Mouse (Mus musculus): ENCODE results near the gene 6030468B19Rik. TPM values are rescaled to one million over a fixed set of nuclear protein-coding genes. Genes with fewer than 3 reads are reported as not detected.
"Not testable (repeated sequence)": the region's sequence is repeated elsewhere in the genome, so short reads cannot be mapped to it uniquely, and the experiment has no call there.

The 6030468B19Rik gene
- polyA plus RNA-seq, 1 experiment from 2014 or later, result not detected

GRCm38 (mm10) chr11:117809407-117810311, 12.2 kb downstream of the 6030468B19Rik start, which contains the start of the genes Gm20708 and Syngr2:
Gene Gm20708 (plus strand): TSS chr11:117809668.
Gene Syngr2 (plus strand): TSS chr11:117809668.
- peak; percentile 59 for ATAC-seq
- H3K27ac ChIP-seq (ENCODE audit: low read length), result no peak within 1 kb of the TSS
- peaks cover 18% of the 10 kb centered on the region for H3K4me1 ChIP-seq (replicated peaks; ENCODE audit: control insufficient read depth, insufficient read depth, low read length)
- peak within 1 kb of the TSS; percentile 59 for H3K4me3 ChIP-seq (replicated peaks; ENCODE audit: low read length)
- 0 out of 2 replicates have a peak, but pooled peaks cover 6% of the 10 kb centered on the region for H3K27me3 ChIP-seq (replicated peaks; ENCODE audit: control insufficient read depth, insufficient read depth, low read length)
- H3K9ac ChIP-seq (replicated peaks; ENCODE audit: low read depth, low read length), result peak within 1 kb of the TSS; percentile 55
- WGBS, result under 1% methylated on average over 73 of the region's 75 CpGs
- H3K9me3 ChIP-seq (ENCODE audit: control insufficient read depth, low read length), result no peaks in the 10 kb centered on the region
- H3K4me2 ChIP-seq (ENCODE audit: low read length), result peak within 1 kb of the TSS; percentile 93
- H3K36me3 ChIP-seq (ENCODE audit: control insufficient read depth, insufficient read depth), result no peaks in the 10 kb centered on the region

- Histone ChIP-seq H3K9ac (replicated peaks; ENCODE audit: low read depth, low read length) (peak overlapping the region; percentile 55), H3K4me1 (replicated peaks; ENCODE audit: control insufficient read depth, insufficient read depth, low read length) (peaks cover 18% of the 10 kb centered on the region), H3K4me2 (ENCODE audit: low read length) (peak overlapping the region; percentile 93), H3K27me3 (replicated peaks; ENCODE audit: control insufficient read depth, insufficient read depth, low read length) (0 out of 2 replicates have a peak, but pooled peaks cover 6% of the 10 kb centered on the region), H3K36me3 (ENCODE audit: control insufficient read depth, insufficient read depth) (no peaks in the 10 kb centered on the region), H3K27ac (ENCODE audit: low read length) (no peak overlapping the region), H3K9me3 (ENCODE audit: control insufficient read depth, low read length) (no peaks in the 10 kb centered on the region), H3K4me3 (replicated peaks; ENCODE audit: low read length) (peak overlapping the region; percentile 59)
- WGBS, result under 1% methylated on average over 21 of the region's 21 CpGs
- peak; percentile 84 for ATAC-seq
Observed at GRCm38 (mm10) chr11:117810401-117811046, 13.1 kb downstream of the 6030468B19Rik start.

GRCm38 (mm10) chr11:117813867-117814266, 16.4 kb downstream of the 6030468B19Rik start:
- ATAC-seq, result no peak
- Histone ChIP-seq H3K4me3 (replicated peaks; ENCODE audit: low read length) (no peak overlapping the region), H3K9ac (replicated peaks; ENCODE audit: low read depth, low read length) (no peak overlapping the region), H3K4me1 (replicated peaks; ENCODE audit: control insufficient read depth, insufficient read depth, low read length) (peaks cover 18% of the 10 kb centered on the region), H3K4me2 (ENCODE audit: low read length) (no peak overlapping the region), H3K9me3 (ENCODE audit: control insufficient read depth, low read length) (no peaks in the 10 kb centered on the region), H3K27me3 (replicated peaks; ENCODE audit: control insufficient read depth, insufficient read depth, low read length) (0 out of 2 replicates have a peak, but pooled peaks cover 6% of the 10 kb centered on the region), H3K27ac (ENCODE audit: low read length) (no peak overlapping the region), H3K36me3 (ENCODE audit: control insufficient read depth, insufficient read depth) (no peaks in the 10 kb centered on the region)
- WGBS, result 69% methylated on average over 5 of the region's 5 CpGs

DNA sequence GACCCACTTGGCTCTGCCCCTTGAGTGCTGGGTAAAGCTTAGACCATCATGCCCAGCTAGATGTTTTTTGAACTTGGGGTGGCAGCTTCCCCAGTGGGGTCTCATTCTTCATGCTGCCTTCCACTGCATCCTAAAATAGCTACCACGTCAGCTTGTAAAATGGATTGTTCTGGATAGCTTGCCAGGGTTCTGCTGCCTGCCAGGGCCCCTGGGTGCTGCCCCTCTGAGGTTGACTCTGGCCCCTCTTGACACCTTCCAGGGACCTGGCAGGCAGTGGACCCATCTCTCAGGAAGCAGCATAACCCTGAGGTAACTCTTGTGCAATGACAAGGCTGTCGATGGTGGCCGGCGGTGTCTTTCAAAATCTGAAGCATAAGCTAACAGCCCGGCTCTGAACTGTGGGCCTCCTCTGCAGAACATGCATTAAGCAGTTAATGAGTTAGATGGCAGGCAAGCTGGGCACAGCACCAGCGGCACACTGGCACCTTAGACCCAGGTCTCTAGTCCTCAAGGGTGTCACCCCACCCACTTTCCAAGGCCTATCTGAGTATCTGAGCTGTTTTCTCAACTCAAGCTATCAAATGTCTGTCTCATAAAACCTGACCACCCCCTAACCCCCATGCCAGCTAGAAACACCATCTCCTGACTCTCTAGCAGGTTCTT, 17.4 kb downstream of the 6030468B19Rik start:
- peaks cover 11% of the 10 kb centered on the region for H3K4me1 ChIP-seq (replicated peaks; ENCODE audit: control insufficient read depth, insufficient read depth, low read length)
- H3K27ac ChIP-seq (ENCODE audit: low read length), result no peak overlapping the region
- ATAC-seq, result no peak
- H3K4me2 ChIP-seq (ENCODE audit: low read length), result no peak overlapping the region
- H3K9ac ChIP-seq (replicated peaks; ENCODE audit: low read depth, low read length), result no peak overlapping the region
- H3K27me3 ChIP-seq (replicated peaks; ENCODE audit: control insufficient read depth, insufficient read depth, low read length), result 0 out of 2 replicates have a peak, but pooled peaks cover 2% of the 10 kb centered on the region
- 93% methylated on average over 6 of the region's 6 CpGs for WGBS
- no peak overlapping the region for H3K4me3 ChIP-seq (replicated peaks; ENCODE audit: low read length)
- no peaks in the 10 kb centered on the region for H3K9me3 ChIP-seq (ENCODE audit: control insufficient read depth, low read length)
- H3K36me3 ChIP-seq (ENCODE audit: control insufficient read depth, insufficient read depth), result no peaks in the 10 kb centered on the region

- not testable (repeated sequence) for H3K9me3 ChIP-seq (ENCODE audit: control insufficient read depth, low read length); H3K4me1 ChIP-seq (replicated peaks; ENCODE audit: control insufficient read depth, insufficient read depth, low read length); H3K4me3 ChIP-seq (replicated peaks; ENCODE audit: low read length); H3K9ac ChIP-seq (replicated peaks; ENCODE audit: low read depth, low read length); H3K4me2 ChIP-seq (ENCODE audit: low read length); H3K36me3 ChIP-seq (ENCODE audit: control insufficient read depth, insufficient read depth); H3K27me3 ChIP-seq (replicated peaks; ENCODE audit: control insufficient read depth, insufficient read depth, low read length); ATAC-seq; H3K27ac ChIP-seq (ENCODE audit: low read length)
- WGBS, result 84% methylated on average over 9 of the region's 9 CpGs
Observed at GRCm38 (mm10) chr11:117815850-117816249, 18.4 kb downstream of the 6030468B19Rik start.

GRCm38 (mm10) chr11:117816389-117816996, 19.0 kb downstream of the 6030468B19Rik start:
- H3K27ac ChIP-seq (ENCODE audit: low read length), result no peak overlapping the region
- H3K27me3 ChIP-seq (replicated peaks; ENCODE audit: control insufficient read depth, insufficient read depth, low read length), result no peaks in the 10 kb centered on the region
- H3K36me3 ChIP-seq (ENCODE audit: control insufficient read depth, insufficient read depth), result no peaks in the 10 kb centered on the region
- H3K9ac ChIP-seq (replicated peaks; ENCODE audit: low read depth, low read length), result no peak overlapping the region
- ATAC-seq, result no peak
- no peaks in the 10 kb centered on the region; the same call in 1 of the 2 replicates for H3K4me1 ChIP-seq (replicated peaks; ENCODE audit: control insufficient read depth, insufficient read depth, low read length)
- H3K9me3 ChIP-seq (ENCODE audit: control insufficient read depth, low read length), result no peaks in the 10 kb centered on the region
- no peak overlapping the region for H3K4me2 ChIP-seq (ENCODE audit: low read length)
- no peak overlapping the region for H3K4me3 ChIP-seq (replicated peaks; ENCODE audit: low read length)
- 88% methylated on average over 12 of the region's 13 CpGs for whole genome bisulfite sequencing

DNA sequence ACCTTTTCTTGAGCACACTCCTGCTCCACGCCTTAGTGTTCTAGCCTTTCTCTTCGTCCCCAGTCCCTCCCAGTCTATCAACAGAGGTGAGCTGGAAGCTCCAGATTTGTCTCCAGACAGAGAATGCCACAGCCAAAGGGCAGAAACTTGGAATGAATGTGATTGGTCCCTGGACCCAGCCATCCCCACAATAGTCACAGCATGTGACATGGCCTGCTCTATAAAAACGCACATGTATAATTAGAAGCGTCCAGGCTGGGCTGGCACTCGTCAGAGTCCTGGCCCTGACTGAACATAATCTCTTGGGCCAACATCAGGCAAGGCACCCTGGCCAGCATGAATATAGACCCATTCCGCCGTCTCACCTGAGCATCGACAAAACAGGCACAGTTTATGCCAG, 21.6 kb downstream of the 6030468B19Rik start:
- Histone ChIP-seq H3K36me3 (ENCODE audit: control insufficient read depth, insufficient read depth) (no peaks in the 10 kb centered on the region), H3K9ac (replicated peaks; ENCODE audit: low read depth, low read length) (no peak overlapping the region), H3K4me2 (ENCODE audit: low read length) (no peak overlapping the region), H3K4me1 (replicated peaks; ENCODE audit: control insufficient read depth, insufficient read depth, low read length) (peaks cover 2% of the 10 kb centered on the region), H3K4me3 (replicated peaks; ENCODE audit: low read length) (no peak overlapping the region), H3K27ac (ENCODE audit: low read length) (no peak overlapping the region), H3K9me3 (ENCODE audit: control insufficient read depth, low read length) (no peaks in the 10 kb centered on the region), H3K27me3 (replicated peaks; ENCODE audit: control insufficient read depth, insufficient read depth, low read length) (no peaks in the 10 kb centered on the region)
- ATAC-seq, result no peak
- 51% methylated on average over 8 of the region's 8 CpGs for WGBS

DNA sequence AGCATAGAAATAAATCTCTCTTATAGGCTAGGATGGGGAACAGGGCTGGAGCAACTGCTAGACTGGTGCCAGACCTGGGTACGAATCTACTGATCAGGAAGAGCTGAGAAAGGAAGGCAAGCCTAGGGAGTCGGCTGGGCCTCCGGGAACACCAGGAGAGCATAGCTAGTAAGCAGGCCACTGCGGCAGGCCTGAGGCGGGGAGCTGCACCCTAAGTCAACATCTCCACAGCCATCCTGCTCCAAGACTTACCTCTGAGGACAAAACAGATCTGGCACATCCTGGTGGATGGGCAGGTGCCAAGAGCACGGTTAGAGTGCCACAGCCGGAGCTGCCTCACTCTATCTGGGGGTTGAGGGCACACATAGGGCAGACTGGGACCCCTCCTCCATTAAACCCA, 22.7 kb downstream of the 6030468B19Rik start:
- no peak for ATAC-seq
- Histone ChIP-seq H3K9me3 (ENCODE audit: control insufficient read depth, low read length) (no peaks in the 10 kb centered on the region), H3K27ac (ENCODE audit: low read length) (no peak overlapping the region), H3K4me1 (replicated peaks; ENCODE audit: control insufficient read depth, insufficient read depth, low read length) (peaks cover 9% of the 10 kb centered on the region), H3K4me2 (ENCODE audit: low read length) (no peak overlapping the region), H3K36me3 (ENCODE audit: control insufficient read depth, insufficient read depth) (no peaks in the 10 kb centered on the region), H3K9ac (replicated peaks; ENCODE audit: low read depth, low read length) (no peak overlapping the region), H3K27me3 (replicated peaks; ENCODE audit: control insufficient read depth, insufficient read depth, low read length) (no peaks in the 10 kb centered on the region), H3K4me3 (replicated peaks; ENCODE audit: low read length) (no peak overlapping the region)
- WGBS, result 91% methylated on average over 7 of the region's 7 CpGs

All from forebrain, embryonic 16.5 days (tissue).